Mouse (Mus musculus) frontal cortex, postnatal 10 days (tissue): ENCODE measurements around the gene 1700018B08Rik.

Experiments used
- DNase-seq, 2 experiments: peaks; one replicate each; pipeline ENCODE4 v3.0.0; 2022; ENCODE audit warnings: low spot score in 2 of 2, mixed read lengths in 1 of 2

The 1700018B08Rik gene

GRCm38 (mm10) chr8:121562941-121563351 lies 18.8 kb upstream of the 1700018B08Rik start:
- no peak for DNase-seq

DNA sequence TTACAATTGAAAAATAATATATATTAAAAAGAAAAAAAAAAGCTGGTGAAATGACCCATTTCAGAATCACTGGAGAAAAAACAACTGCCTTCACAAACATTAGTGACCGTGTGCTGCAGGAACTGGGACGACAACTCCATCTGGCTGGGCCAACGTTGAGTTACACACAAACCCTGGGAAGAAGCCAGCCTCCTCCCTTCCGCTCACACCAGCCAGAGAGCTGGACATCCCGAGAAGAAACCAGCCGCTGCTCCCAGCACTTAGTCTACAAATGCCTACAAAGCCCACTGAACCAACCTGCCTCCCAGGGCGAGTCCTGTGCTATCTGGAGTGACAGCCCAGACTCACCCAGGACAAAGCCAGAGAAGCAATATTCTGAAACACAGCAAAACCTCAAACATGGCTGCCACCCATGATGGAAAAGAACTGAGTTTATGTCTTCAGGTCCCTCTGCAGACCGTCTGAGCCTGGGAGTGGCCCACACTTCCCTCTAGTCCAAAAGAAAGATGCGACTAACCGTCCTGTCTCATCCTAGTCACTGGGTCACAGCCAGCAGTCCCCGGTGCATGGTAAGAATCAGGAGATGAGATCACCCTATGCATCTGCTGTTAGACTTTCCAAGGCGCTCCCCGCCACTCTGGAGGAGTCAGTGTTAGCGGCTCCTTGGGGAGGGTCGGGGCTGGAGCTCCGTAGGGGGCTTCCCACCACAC lies 17.7 kb upstream of the 1700018B08Rik start:
- no peak for DNase-seq

- no peak for DNase-seq
These were observed 16.4 kb upstream of the 1700018B08Rik start for GRCm38 (mm10) chr8:121560432-121561100.

GRCm38 (mm10) chr8:121559801-121560200 lies 15.7 kb upstream of the 1700018B08Rik start:
- DNase-seq: no peak

DNA sequence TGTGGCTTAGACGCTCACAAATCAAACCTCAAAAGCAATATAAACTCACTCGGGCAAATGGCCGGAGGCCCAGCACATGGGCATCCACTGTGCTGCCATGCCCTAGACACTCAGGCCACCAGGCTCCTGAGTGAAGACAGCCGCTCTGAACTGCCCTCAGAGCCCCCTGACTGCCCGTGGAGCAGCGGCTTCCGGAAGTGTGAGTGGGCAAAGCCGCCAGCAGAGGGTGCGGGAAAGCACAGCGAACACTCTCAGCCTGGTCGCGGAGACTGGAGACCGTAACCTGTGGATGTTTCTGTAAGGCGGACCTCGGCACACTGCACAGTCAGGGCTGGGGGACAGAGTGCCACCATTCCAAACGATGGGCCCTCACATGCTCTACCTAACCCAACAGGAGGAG lies 14.4 kb upstream of the 1700018B08Rik start:
- DNase-seq: no peak

DNA sequence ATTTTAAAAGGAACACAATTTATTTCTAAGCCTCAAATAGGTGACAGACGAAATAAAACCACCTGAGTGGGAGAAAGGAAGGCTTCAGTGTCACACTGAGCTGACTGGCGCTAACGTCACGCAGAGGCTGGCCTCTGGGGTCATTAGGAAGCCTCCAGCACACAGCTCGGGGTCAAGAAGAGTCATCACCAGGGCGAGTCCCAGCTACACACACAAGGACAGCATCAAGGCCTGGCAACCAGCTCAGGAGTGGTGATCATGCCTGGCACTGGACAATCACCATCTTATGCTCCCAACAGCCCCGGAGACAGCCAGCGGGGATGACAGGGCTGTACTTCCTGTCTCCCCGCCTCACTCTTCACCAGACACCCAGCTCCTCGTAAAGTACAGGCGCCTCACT lies 13.6 kb upstream of the 1700018B08Rik start:
- no peak for DNase-seq

DNA sequence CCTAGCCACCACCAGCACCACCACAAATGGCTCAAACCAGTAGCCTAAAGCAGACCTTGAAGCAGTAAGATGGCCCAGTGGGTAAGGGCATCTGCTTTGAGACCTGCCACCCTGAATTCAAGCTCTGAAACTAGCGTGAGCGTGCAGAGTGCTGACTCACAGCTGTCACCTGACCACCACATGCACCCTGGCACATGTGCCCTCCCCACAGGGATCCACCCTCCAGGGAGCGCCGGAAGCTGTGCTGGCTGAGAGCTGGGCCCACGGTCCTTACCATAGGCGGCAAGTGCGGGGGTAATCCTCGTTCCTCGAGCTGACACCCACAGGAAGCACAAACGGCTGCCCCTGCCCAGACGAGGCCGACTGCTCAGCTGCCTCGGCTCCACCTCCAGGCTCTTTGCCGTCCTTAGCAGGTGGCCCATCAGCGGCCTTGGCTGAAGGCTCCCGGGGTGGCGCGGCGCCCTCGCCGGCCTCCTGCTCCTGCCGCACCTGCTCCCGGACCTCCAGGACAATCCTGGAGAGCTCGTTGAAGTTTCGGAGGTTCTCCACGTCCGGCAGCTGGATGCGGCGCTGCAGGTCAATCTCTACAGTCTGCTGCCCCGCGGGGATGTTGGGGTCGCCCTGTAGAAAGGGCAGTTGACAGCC lies 9.8 kb upstream of the 1700018B08Rik start:
- DNase-seq: no peak

GRCm38 (mm10) chr8:121552506-121552905 lies 8.4 kb upstream of the 1700018B08Rik start:
- no peak for DNase-seq

GRCm38 (mm10) chr8:121551065-121551985 lies 7.2 kb upstream of the 1700018B08Rik start:
- no peak for DNase-seq

DNA sequence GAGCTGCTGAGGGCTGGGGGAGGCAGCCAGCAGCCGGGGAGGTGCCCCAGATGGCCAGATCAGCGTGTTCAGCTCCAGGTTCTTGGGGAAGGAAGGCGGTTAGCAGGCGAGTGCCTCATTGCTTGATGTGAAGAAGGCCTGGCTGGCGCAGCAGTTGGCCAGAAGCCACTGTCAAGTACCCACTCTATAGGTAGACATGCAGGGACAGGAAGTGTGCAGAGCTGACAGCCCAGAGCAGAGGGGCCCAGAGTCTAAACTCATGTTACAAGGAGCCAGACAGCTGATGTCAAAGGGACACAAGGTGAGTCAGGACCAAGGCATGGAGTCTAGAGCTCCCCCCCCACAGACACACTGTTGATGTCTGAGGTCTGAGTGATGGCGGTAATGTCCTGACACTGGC lies 5.9 kb upstream of the 1700018B08Rik start:
- no peak for DNase-seq

DNA sequence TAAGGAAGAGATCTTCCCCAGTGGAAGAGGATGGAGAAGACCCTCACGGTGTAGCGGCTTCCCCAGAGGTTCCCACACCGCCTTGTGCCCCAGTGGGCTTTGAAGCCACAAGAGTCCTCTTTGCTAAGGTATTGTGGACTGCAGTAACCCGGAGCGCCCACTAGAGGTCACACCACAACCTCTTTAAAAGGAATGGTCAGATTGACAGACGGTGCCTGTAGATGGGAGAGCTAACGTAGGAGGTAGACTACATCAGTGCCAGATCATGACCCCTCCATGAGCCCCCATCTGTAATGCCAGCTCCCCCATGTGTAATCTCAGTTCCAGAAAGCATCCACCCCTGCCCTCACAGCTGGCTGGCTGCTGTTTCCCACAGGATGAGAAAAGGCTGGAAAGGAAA lies 3.0 kb upstream of the 1700018B08Rik start:
- peak in 1 of 2 experiments; percentile 64 for DNase-seq

DNA sequence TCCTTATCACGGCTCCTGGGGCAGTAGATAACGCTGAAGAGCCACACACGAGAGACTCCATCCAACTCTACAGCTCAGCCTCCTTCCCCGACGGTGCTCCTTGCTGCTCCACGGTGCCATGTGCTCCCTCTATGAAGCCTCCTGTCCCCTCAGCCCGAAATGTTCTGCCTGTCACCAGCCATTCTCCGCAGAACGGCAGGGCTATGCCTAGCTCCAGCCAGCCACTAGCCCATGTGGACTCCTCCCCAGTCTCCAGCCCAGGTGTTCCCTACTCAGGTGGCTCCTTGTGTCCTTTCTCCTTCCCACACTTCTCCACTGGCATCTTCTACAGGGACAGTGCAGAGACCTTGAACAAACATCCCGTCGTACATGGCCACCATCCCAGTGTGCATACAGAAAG lies 816 bp upstream of the 1700018B08Rik start:
- no peak for DNase-seq

DNA sequence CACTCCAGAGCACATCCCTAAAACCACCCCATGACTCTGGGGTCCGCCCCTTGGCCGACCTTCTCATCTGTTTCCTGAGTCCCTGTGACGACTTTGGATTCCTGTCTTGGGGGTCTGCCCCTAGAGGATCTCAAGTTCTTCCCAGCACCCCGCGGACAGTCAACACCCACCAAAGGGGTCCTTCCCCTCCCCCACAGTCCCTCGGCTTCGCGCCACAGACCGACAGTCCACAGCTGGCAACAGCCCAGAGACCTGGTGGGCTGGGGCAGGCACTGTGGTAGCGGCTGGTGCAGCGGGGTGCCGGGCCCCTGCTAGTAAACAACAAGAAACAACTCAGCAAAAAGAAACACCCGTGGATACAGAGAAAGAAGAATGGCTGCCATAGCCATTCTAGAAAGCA lies 1.2 kb downstream of the 1700018B08Rik start:
- no peak for DNase-seq

DNA sequence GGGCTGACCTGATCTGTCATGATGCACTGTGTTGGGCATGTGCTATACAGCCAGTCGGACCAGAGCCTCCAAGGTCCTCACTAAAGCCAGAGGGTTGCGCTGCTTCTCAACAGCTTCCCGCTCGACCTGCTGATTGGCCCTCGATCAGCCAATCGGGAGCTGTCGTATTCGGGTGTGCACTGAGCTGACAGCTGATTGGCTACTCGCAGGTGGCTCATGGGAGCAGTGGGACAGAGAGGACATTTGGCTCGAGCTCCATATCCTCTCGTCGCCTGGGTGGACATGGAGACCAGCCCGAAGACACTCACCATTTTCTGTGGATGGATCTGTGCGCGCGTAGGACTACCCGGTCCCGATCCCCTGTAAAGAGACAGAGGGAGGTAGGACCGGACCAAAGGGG lies 2.3 kb downstream of the 1700018B08Rik start:
- DNase-seq: no peak

DNA sequence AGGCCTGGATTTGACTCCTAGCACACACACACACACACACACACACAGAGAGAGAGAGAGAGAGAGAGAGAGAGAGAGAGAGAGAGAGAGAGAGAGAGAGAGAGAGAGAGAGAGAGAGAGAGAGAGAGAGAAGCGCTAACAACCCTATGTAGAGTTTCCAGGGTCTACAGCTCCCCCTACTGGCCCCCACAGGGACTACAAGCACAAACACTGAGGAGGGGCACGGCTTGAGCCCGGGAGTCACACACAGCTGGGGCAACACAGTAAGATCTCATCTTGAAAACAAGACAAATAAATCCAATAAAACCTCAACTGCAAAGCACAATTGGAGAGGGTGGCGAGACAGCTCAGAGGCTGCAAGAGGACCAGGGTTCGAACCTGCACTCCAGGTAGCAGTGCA lies 11.7 kb downstream of the 1700018B08Rik start:
- DNase-seq: no peak

DNA sequence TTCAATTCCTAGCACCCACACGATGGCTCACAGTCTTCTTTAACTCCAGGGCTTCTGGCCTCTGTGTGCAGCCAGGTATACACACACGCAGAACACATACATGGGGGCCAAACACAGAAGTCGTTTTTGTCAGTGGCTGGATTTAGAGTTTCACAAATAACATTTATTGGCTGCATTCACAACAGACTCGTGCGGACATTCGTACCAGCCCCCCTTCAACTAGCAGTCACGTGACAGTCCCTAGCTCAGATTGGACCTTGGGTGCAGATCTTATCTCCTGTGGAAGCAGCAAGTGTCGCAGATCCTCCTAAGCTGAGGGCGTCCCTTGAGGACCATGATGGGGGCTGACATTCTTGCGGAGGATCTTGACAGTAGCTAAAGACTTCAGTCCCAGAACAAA lies 13.5 kb downstream of the 1700018B08Rik start:
- DNase-seq: no peak

DNA sequence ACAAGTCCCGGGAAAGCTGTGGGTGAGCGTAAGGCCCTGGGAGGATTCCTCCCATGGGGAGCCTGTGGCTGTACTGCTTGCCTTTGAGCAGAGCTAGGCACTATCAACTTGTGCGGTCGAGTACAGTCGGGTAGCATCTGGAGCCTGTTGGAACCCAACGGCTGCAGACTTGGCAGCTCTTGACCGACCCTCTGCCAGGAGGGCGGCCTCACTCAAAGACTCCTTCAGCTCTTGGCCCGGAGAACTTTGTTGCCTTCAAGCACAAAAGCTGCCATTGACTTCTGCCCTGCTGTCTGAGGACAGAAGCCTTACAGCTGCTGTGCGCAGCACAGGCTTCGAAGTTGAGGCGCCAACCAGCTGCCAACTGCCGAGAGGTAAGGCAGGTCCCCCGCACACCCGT lies 15.3 kb downstream of the 1700018B08Rik start:
- no peak for DNase-seq

GRCm38 (mm10) chr8:121527751-121528150 lies 16.4 kb downstream of the 1700018B08Rik start:
- DNase-seq: no peak

DNA sequence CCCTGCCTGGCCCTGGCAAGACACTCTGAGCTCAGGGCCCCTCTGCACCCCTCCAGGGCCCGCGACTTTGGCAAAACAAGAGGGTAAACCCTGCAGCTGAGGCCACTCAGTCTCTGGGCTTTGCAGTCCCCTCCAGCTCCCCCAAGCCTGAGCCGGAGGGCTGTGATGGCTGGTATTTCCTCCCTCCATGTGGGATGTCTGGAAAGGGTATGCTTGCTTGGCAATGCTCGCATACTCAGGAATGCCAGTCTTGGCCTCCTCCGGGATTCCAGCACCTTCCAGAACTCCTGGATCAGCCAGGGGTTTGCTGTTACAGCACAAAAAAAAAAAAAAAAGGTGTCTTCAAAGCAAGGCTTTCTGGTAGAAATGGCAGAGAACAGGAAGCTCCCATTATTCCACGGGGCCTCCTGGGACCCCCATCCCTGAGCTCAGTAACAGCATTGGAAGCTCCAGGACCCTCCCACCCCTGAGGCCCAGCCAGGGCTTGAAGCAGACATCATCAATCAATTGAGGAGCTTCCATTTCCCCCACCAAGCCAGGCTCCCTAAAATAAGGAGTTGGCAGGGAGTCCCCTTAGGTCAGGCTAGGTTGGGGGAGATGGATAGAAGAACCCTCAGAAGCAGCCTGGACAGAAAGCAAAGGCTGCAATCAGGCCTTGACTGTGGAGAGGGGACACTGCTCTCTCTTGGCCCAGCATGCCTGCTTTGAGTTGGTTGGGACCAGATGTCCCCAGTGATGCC lies 17.1 kb downstream of the 1700018B08Rik start:
- DNase-seq: no peak

DNA sequence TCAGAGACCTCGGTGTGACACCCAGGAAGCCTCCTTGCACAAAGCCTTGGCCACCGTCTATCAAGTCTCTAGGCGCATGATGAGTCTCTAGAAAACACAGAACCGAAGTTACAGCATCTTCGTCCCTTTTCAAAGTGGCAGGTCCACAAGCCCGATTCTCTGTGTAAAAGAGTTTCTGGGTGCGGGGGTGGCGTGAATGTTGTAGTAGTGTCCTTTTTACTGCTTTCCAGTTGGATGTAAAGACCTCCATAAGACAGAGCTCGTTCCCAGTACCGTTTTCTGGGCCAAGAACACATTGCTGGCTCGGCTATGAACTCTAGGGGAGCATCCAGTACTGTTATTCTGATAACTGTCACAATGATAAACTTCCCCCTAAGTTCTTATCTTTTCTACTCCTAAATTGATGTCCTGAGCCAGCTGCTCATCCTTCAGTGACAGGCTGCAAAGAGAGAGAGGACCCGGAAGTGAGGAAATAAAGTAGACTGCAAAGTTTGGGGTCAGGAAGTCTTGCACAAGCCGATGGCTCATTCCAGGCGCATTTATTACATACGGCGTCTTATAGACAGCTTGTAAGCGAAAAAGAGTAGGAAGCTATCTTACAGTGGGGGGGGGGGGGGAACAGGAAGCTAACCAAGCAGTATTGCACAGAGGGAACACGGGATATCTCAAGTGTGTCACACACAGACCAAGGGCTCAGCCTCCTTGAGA lies 18.9 kb downstream of the 1700018B08Rik start:
- DNase-seq: no peak

GRCm38 (mm10) chr8:121513429-121513828 lies 30.7 kb downstream of the 1700018B08Rik start:
- peak; percentile 35 to 77 for DNase-seq
